ENCODE assay signal across 14 mouse cellular contexts in the genomic region with DNA sequence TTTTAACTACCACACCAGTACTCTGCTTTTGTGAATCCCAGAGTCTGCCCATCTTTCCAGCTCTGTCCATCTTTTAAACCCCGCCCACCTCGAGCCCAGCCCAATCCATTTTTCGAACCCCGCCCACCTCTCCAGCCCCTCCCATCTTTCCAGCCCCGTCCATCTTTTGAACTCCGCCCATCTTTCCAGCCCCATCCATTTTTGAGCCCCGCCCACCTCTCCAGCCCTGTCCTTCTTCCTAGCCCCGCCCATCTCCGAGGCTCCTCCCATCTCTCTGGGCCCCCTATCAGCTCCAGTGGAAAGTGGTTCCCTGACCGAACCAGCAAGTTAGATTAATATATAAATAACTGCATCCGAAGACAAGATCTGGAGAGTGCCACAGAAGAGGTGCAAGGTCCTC.
A peak's percentile ranks its signal among the peaks of the same experiment; 100 is the strongest.
DNase-seq lines count a peak whose midpoint lies in the region; ATAC-seq lines count a peak whose summit lies in the region.
"Had no signal": no experiment of that assay in that cellular context is flagged by ENCODE, and none has a peak within 500 bp of the region (broad histone marks: within the 10 kb centered on the region; RNA-seq: fewer than 3 reads in every experiment).

No protein-coding gene starts in this region.

- 34% methylated on average over 11 of the region's 11 CpGs for WGBS in heart, embryonic 10.5 days
- WGBS in intestine, embryonic 16.5 days, result 31% methylated on average over 11 of the region's 11 CpGs

- 0 out of 2 replicates have a peak, but pooled peaks cover 3% of the 10 kb centered on the region for H3K4me1 ChIP-seq in heart, embryonic 10.5 days
- no peaks in the 10 kb centered on the region for H3K4me1 ChIP-seq in intestine, embryonic 16.5 days (ENCODE audit: control insufficient read depth, insufficient read depth, low read length)

- H3K27ac ChIP-seq in heart, embryonic 10.5 days, result no peak overlapping the region
- H3K27ac ChIP-seq in intestine, embryonic 16.5 days (ENCODE audit: low read length), result no peak overlapping the region
- H3K27ac ChIP-seq: hindbrain, postnatal 0 days had no signal

- H3K9me3 ChIP-seq in heart, embryonic 10.5 days, result no peaks in the 10 kb centered on the region
- no peaks in the 10 kb centered on the region for H3K9me3 ChIP-seq in intestine, embryonic 16.5 days (ENCODE audit: control insufficient read depth, low read length)

- no peak overlapping the region for H3K4me3 ChIP-seq in heart, embryonic 10.5 days
- no peak overlapping the region for H3K4me3 ChIP-seq in intestine, embryonic 16.5 days (ENCODE audit: low read length)
- H3K4me3 ChIP-seq: erythroblast, embryonic 14.5 days had no signal

- H3K4me2 ChIP-seq in intestine, embryonic 16.5 days (ENCODE audit: low read depth, low read length), result no peak overlapping the region

- H3K9ac ChIP-seq in intestine, embryonic 16.5 days (ENCODE audit: low read depth, low read length), result no peak overlapping the region

- no peaks in the 10 kb centered on the region for H3K36me3 ChIP-seq in heart, embryonic 10.5 days
- H3K36me3 ChIP-seq in intestine, embryonic 16.5 days (ENCODE audit: control insufficient read depth, insufficient read depth, low read length), result no peaks in the 10 kb centered on the region

- peak; percentile 14 for DNase-seq in heart, postnatal 4 days
- DNase-seq in heart, embryonic 10.5 days (ENCODE audit: low spot score), result no peak
- peak; percentile 6 to 26 for DNase-seq in lung, postnatal 4 days
- no peak for DNase-seq in lung, adult 18-20 months
- DNase-seq in c-Kit-negative CD71-positive TER-119-positive erythroid progenitor cells, embryonic 14.5 days (ENCODE audit: low read depth, low spot score), result peak; percentile 17
- peak; percentile 77 for DNase-seq in testis, postnatal 10 days (ENCODE audit: low spot score)
- no peak for DNase-seq in ovary, postnatal 14 days (ENCODE audit: low spot score)
- DNase-seq: kidney, adult 2 months; right cerebral cortex, postnatal 25 days had no signal

- no peak for ATAC-seq in intestine, embryonic 16.5 days
- ATAC-seq: forebrain, embryonic 14.5 days; hindbrain, postnatal 0 days; midbrain, embryonic 16.5 days had no signal

- peaks cover 25% of the 10 kb centered on the region for H3K27me3 ChIP-seq in heart, embryonic 10.5 days (ENCODE audit: insufficient read depth, poor library complexity, severe bottlenecking)
- H3K27me3 ChIP-seq in intestine, embryonic 16.5 days (replicated peaks; ENCODE audit: control insufficient read depth, insufficient read depth, low read length), result no peaks in the 10 kb centered on the region

Comparison
In these comparisons a context has a peak if more than half of its experiments do, and no peak if none do; other contexts are left out.
1. DNase-seq: peak in heart, postnatal 4 days (single experiment), lung, postnatal 4 days (2 of 2), c-Kit-negative CD71-positive TER-119-positive erythroid progenitor cells, embryonic 14.5 days (single experiment) and testis, postnatal 10 days (single experiment); none in heart, embryonic 10.5 days (single experiment), lung, adult 18-20 months (0 of 2) and ovary, postnatal 14 days (single experiment).